Comparison of ENCODE assay signal across 1 mouse cellular context in the genomic region with DNA sequence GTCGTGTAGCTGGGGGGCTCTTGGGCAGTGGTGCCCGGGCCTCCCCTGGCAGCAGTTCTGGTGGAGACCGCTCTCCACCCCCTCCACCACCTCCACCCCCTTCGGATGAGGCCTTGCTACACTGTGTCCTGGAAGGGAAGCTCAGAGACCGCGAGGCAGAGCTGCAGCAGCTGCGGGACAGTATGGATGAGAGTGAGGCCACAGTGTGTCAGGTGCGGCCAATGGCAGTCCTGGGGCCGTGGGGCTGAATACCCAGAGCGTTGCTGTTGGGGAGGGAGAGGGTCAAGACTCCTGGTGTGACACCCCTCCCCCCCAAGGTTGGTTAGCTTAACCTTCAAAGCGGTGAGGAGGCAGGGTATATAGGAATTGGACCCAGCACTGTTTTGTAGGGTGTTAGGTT.
TF ChIP-seq lines count a peak whose summit lies in the region.

No protein-coding gene starts in this region.

TF ChIP-seq in myocyte, 11 proteins besides CTCF, POLR2A, EP300 and RAD21:
- TF ChIP-seq CEBPB (IDR thresholded peaks at IDR 0.05; ENCODE audit: insufficient read depth, poor library complexity, severe bottlenecking) (no peak), TCF3 (IDR thresholded peaks at IDR 0.05; ENCODE audit: insufficient read length, low read depth) (no peak), REST (IDR thresholded peaks at IDR 0.05; ENCODE audit: insufficient read depth, insufficient read length) (no peak), SRF (IDR thresholded peaks at IDR 0.05; ENCODE audit: control insufficient read depth, insufficient read length, low read depth) (no peak), POLR2AphosphoS2 (IDR thresholded peaks at IDR 0.05; ENCODE audit: insufficient read length, low read depth) (peak; percentile 78), TCF12 (IDR thresholded peaks at IDR 0.05; ENCODE audit: insufficient read depth, poor library complexity, severe bottlenecking) (no peak), MYOD1 (IDR thresholded peaks at IDR 0.05; ENCODE audit: control insufficient read depth in 1 of 3, insufficient read length in 2 of 3, low read depth in 2 of 3) (no peak), E2F4 (IDR thresholded peaks at IDR 0.05; ENCODE audit: insufficient read depth) (no peak)
TF ChIP-seq in myocyte: peak in this region for 1.
